Mouse (Mus musculus): ENCODE measurements around the gene Oosp1. TPM values are rescaled to one million over a fixed set of nuclear protein-coding genes. Genes with fewer than 3 reads are reported as not detected.

Gene Oosp1
- not detected in 2 replicates for polyA plus RNA-seq (2012; rRNA removed)

GRCm38 (mm10) chr19:11690839-11691238 lies at the start of gene Oosp1:
Gene Oosp1, minus strand, starts transcription at chr19:11691150.
- DNase-seq = no peak
- 35% methylated on average over 5 of the region's 5 CpGs for WGBS
- no peaks in the 10 kb centered on the region for H3K4me1 ChIP-seq (ENCODE audit: control insufficient read depth, insufficient read depth, low read length)
- no peak within 1 kb of the TSS for H3K4me3 ChIP-seq (replicated peaks; ENCODE audit: extremely low read depth, low read depth, low read length)
- no peak for TF ChIP-seq CTCF (IDR thresholded peaks at IDR 0.05; ENCODE audit: insufficient read depth, low read length)
- no peak for TF ChIP-seq POLR2A (IDR thresholded peaks at IDR 0.05; ENCODE audit: borderline replicate concordance, extremely low read depth, low read depth, low read length)

- TF ChIP-seq CTCF (IDR thresholded peaks at IDR 0.05; ENCODE audit: insufficient read depth, low read length) = no peak
- TF ChIP-seq POLR2A (IDR thresholded peaks at IDR 0.05; ENCODE audit: borderline replicate concordance, extremely low read depth, low read depth, low read length) = no peak
- no peak overlapping the region for H3K4me3 ChIP-seq (replicated peaks; ENCODE audit: extremely low read depth, low read depth, low read length)
- 40% methylated on average over 1 of the region's 1 CpGs for WGBS
- DNase-seq = no peak
- H3K4me1 ChIP-seq (ENCODE audit: control insufficient read depth, insufficient read depth, low read length) = no peaks in the 10 kb centered on the region
These were observed 45.5 kb upstream of the Oosp1 start for GRCm38 (mm10) chr19:11736455-11736854.

- Histone ChIP-seq H3K4me1 (ENCODE audit: control insufficient read depth, insufficient read depth, low read length) (no peaks in the 10 kb centered on the region), H3K4me3 (replicated peaks; ENCODE audit: extremely low read depth, low read depth, low read length) (no peak overlapping the region)
- 62% methylated on average over 1 of the region's 1 CpGs for WGBS
- DNase-seq = no peak
- TF ChIP-seq POLR2A (IDR thresholded peaks at IDR 0.05; ENCODE audit: borderline replicate concordance, extremely low read depth, low read depth, low read length) (no peak), CTCF (IDR thresholded peaks at IDR 0.05; ENCODE audit: insufficient read depth, low read length) (no peak)
These were observed 39.3 kb upstream of the Oosp1 start for GRCm38 (mm10) chr19:11730278-11730677.

GRCm38 (mm10) chr19:11727304-11727703 lies 36.4 kb upstream of the Oosp1 start:
- Histone ChIP-seq H3K4me3 (replicated peaks; ENCODE audit: extremely low read depth, low read depth, low read length) (no peak overlapping the region), H3K4me1 (ENCODE audit: control insufficient read depth, insufficient read depth, low read length) (no peaks in the 10 kb centered on the region)
- 92% methylated on average over 5 of the region's 5 CpGs for whole genome bisulfite sequencing
- no peak for TF ChIP-seq POLR2A (IDR thresholded peaks at IDR 0.05; ENCODE audit: borderline replicate concordance, extremely low read depth, low read depth, low read length)
- no peak for TF ChIP-seq CTCF (IDR thresholded peaks at IDR 0.05; ENCODE audit: insufficient read depth, low read length)
- DNase-seq = no peak

GRCm38 (mm10) chr19:11725915-11726314 lies 35.0 kb upstream of the Oosp1 start:
- Histone ChIP-seq H3K4me3 (replicated peaks; ENCODE audit: extremely low read depth, low read depth, low read length) (no peak overlapping the region), H3K4me1 (ENCODE audit: control insufficient read depth, insufficient read depth, low read length) (no peaks in the 10 kb centered on the region)
- WGBS = 57% methylated on average over 2 of the region's 2 CpGs
- TF ChIP-seq POLR2A (IDR thresholded peaks at IDR 0.05; ENCODE audit: borderline replicate concordance, extremely low read depth, low read depth, low read length) (no peak), CTCF (IDR thresholded peaks at IDR 0.05; ENCODE audit: insufficient read depth, low read length) (no peak)
- no peak for DNase-seq

GRCm38 (mm10) chr19:11724275-11724674 lies 33.3 kb upstream of the Oosp1 start:
- WGBS = 36% methylated on average over 6 of the region's 6 CpGs
- Histone ChIP-seq H3K4me1 (ENCODE audit: control insufficient read depth, insufficient read depth, low read length) (no peaks in the 10 kb centered on the region), H3K4me3 (replicated peaks; ENCODE audit: extremely low read depth, low read depth, low read length) (no peak overlapping the region)
- TF ChIP-seq POLR2A (IDR thresholded peaks at IDR 0.05; ENCODE audit: borderline replicate concordance, extremely low read depth, low read depth, low read length) (no peak), CTCF (IDR thresholded peaks at IDR 0.05; ENCODE audit: insufficient read depth, low read length) (no peak)
- peak; percentile 31 for DNase-seq

GRCm38 (mm10) chr19:11723870-11724269 lies 32.9 kb upstream of the Oosp1 start:
- 65% methylated on average over 2 of the region's 2 CpGs for WGBS
- TF ChIP-seq POLR2A (IDR thresholded peaks at IDR 0.05; ENCODE audit: borderline replicate concordance, extremely low read depth, low read depth, low read length) (no peak), CTCF (IDR thresholded peaks at IDR 0.05; ENCODE audit: insufficient read depth, low read length) (no peak)
- Histone ChIP-seq H3K4me1 (ENCODE audit: control insufficient read depth, insufficient read depth, low read length) (no peaks in the 10 kb centered on the region), H3K4me3 (replicated peaks; ENCODE audit: extremely low read depth, low read depth, low read length) (no peak overlapping the region)
- DNase-seq = no peak

- DNase-seq = no peak
- no peaks in the 10 kb centered on the region for H3K4me1 ChIP-seq (ENCODE audit: control insufficient read depth, insufficient read depth, low read length)
- TF ChIP-seq POLR2A (IDR thresholded peaks at IDR 0.05; ENCODE audit: borderline replicate concordance, extremely low read depth, low read depth, low read length) (no peak), CTCF (IDR thresholded peaks at IDR 0.05; ENCODE audit: insufficient read depth, low read length) (no peak)
- WGBS = 78% methylated on average over 3 of the region's 3 CpGs
- H3K4me3 ChIP-seq (replicated peaks; ENCODE audit: extremely low read depth, low read depth, low read length) = no peak overlapping the region
These were observed 29.1 kb upstream of the Oosp1 start for GRCm38 (mm10) chr19:11720071-11720470.

GRCm38 (mm10) chr19:11712451-11712850 lies 21.5 kb upstream of the Oosp1 start:
- H3K4me3 ChIP-seq (replicated peaks; ENCODE audit: extremely low read depth, low read depth, low read length) = no peak overlapping the region
- no peaks in the 10 kb centered on the region for H3K4me1 ChIP-seq (ENCODE audit: control insufficient read depth, insufficient read depth, low read length)
- WGBS = 73% methylated on average over 4 of the region's 4 CpGs

GRCm38 (mm10) chr19:11698342-11698741 lies 7.4 kb upstream of the Oosp1 start:
- no peaks in the 10 kb centered on the region for H3K4me1 ChIP-seq (ENCODE audit: control insufficient read depth, insufficient read depth, low read length)
- no peak overlapping the region for H3K4me3 ChIP-seq (replicated peaks; ENCODE audit: extremely low read depth, low read depth, low read length)
- DNase-seq = no peak
- WGBS = 85% methylated on average over 6 of the region's 6 CpGs
- no peak for TF ChIP-seq CTCF (IDR thresholded peaks at IDR 0.05; ENCODE audit: insufficient read depth, low read length)
- TF ChIP-seq POLR2A (IDR thresholded peaks at IDR 0.05; ENCODE audit: borderline replicate concordance, extremely low read depth, low read depth, low read length) = no peak

More at GRCm38 (mm10) chr19:11712451-11712850, 21.5 kb upstream of the Oosp1 start:
- no peak for DNase-seq
- TF ChIP-seq CTCF (IDR thresholded peaks at IDR 0.05; ENCODE audit: insufficient read depth, low read length) = no peak

All from lung, adult 2 months (tissue).